Mouse (Mus musculus) kidney, adult 2 months (tissue): Measurements from ENCODE around the gene Chrnb4.

Experiments used
- CTCF ChIP-seq: fragments of 200-500 bp; conservative IDR thresholded peaks from 2 replicates; pipeline ENCODE4 v1.5.1; 2011; ENCODE audit warnings: low read depth, mild to moderate bottlenecking, control low read depth, low read length, moderate library complexity, mixed read lengths; ENCODE audit not compliant: insufficient read depth, insufficient read length
- POLR2A ChIP-seq: fragments of 200-500 bp; IDR thresholded peaks from one replicate; pipeline ENCODE4 v1.6.1; 2011; ENCODE audit warnings: low read depth, low read length, control low read depth

GRCm38 (mm10) chr9:55096870-55097269 is 48.3 kb upstream of the Chrnb4 start:
- no peak for TF ChIP-seq CTCF
- TF ChIP-seq POLR2A, result no peak
